Mouse (Mus musculus) liver, postnatal 0 days (tissue): ENCODE measurements around the gene Gm20765. TPM values are rescaled to one million over a fixed set of nuclear protein-coding genes. Genes with fewer than 3 reads are reported as not detected.

Source experiments
- ATAC-seq: fragments of 200-750 bp; cut with Nextera tagmentation; 2 replicates; pipeline ENCODE4 v1.8.0; 2017; ENCODE audit warnings: mild to moderate bottlenecking, moderate library complexity
- DNase-seq: peaks from one replicate; pipeline ENCODE4 v3.0.0-alpha.2; 2016
- H3K27ac ChIP-seq: fragments of 300-500 bp; sonication (generic); 2 replicates; pipeline ENCODE4 v1.5.1; 2014; ENCODE audit warnings: antibody characterized with exemption, moderate library complexity, mild to moderate bottlenecking, low read depth
- H3K27me3 ChIP-seq: fragments of 300-500 bp; sonication (generic); 2 replicates; pipeline ENCODE4 v1.6.1; 2014; ENCODE audit warnings: low read length, control low read depth, mixed read lengths; ENCODE audit not compliant: insufficient read depth
- H3K36me3 ChIP-seq: fragments of 300-500 bp; sonication (generic); replicated peaks from 2 replicates; pipeline ENCODE4 v1.6.1; 2014; ENCODE audit warnings: mild to moderate bottlenecking, control low read depth, low read length, moderate library complexity, mixed read lengths; ENCODE audit not compliant: insufficient read depth
- H3K4me1 ChIP-seq: fragments of 300-500 bp; sonication (generic); 2 replicates; pipeline ENCODE4 v1.6.1; 2014; ENCODE audit warnings: antibody characterized with exemption, mild to moderate bottlenecking, control low read depth; ENCODE audit not compliant: insufficient read depth
- H3K4me2 ChIP-seq: fragments of 300-500 bp; sonication (generic); 2 replicates; pipeline ENCODE4 v1.6.1; 2014; ENCODE audit warnings: low read depth, mild to moderate bottlenecking, low read length, moderate library complexity, mixed read lengths
- H3K4me3 ChIP-seq: fragments of 300-500 bp; sonication (generic); 2 replicates; pipeline ENCODE4 v1.5.1; 2014; ENCODE audit warnings: low read depth, low read length
- H3K9ac ChIP-seq: fragments of 300-500 bp; sonication (generic); replicated peaks from 2 replicates; pipeline ENCODE4 v1.6.1; 2014; ENCODE audit warnings: mild to moderate bottlenecking, moderate library complexity
- H3K9me3 ChIP-seq: fragments of 300-500 bp; sonication (generic); 2 replicates; pipeline ENCODE4 v1.6.1; 2016; ENCODE audit warnings: mild to moderate bottlenecking, control low read depth, low read length, mixed read lengths
- CTCF ChIP-seq: sonication (generic); IDR thresholded peaks from 2 replicates; pipeline ENCODE4 v1.5.1; 2016; ENCODE audit warnings: antibody characterized with exemption, low read depth
- EP300 ChIP-seq: IDR thresholded peaks from 2 replicates; pipeline ENCODE4 v1.6.1; 2016; ENCODE audit warnings: antibody characterized with exemption, low read depth, mild to moderate bottlenecking
- WGBS: fragments of 180-500 bp; shearing (Covaris S2); extraction: QIAGEN DNeasy Blood & Tissue Kit; methylation state at CpG from one replicate; pipeline ENCODE4 v1.1.7; 2014; ENCODE audit not compliant: insufficient replicate concordance; 5-methylcytosine and 5-hydroxymethylcytosine counted together
- polyA plus RNA-seq: library from polyadenylated mRNA; unstranded; fragments of >200 nt; fragmentation: Nextera tagmentation; extraction: Ambion mirVana; gene quantifications from 2 replicates; pipeline ENCODE4 v1.2.1, GENCODE M21; 2015

Gene Gm20765
- polyA plus RNA-seq, 1 experiment from 2014 or later, result not detected

- no peaks in the 10 kb centered on the region for H3K27me3 ChIP-seq
- WGBS, result 64% methylated on average over 1 of the region's 1 CpGs
- H3K9me3 ChIP-seq, result no peaks in the 10 kb centered on the region
- H3K4me3 ChIP-seq, result no peak overlapping the region
- no peak overlapping the region for H3K27ac ChIP-seq
- no peaks in the 10 kb centered on the region for H3K36me3 ChIP-seq
- H3K9ac ChIP-seq, result no peak overlapping the region
- TF ChIP-seq EP300, result no peak
- TF ChIP-seq CTCF, result no peak
- H3K4me1 ChIP-seq, result no peaks in the 10 kb centered on the region
- DNase-seq, result no peak
- H3K4me2 ChIP-seq, result no peak overlapping the region
- no peak for ATAC-seq
Observed at GRCm38 (mm10) chr10:104209655-104210054, 24.3 kb downstream of the Gm20765 start.

GRCm38 (mm10) chr10:104210268-104210990 lies 25.1 kb downstream of the Gm20765 start:
- 63% methylated on average over 3 of the region's 3 CpGs for WGBS
- Histone ChIP-seq H3K9me3 (no peaks in the 10 kb centered on the region), H3K4me3 (no peak overlapping the region), H3K27ac (no peak overlapping the region), H3K27me3 (no peaks in the 10 kb centered on the region), H3K4me1 (no peaks in the 10 kb centered on the region), H3K9ac (no peak overlapping the region), H3K36me3 (no peaks in the 10 kb centered on the region), H3K4me2 (no peak overlapping the region)
- no peak for DNase-seq
- no peak for ATAC-seq
- TF ChIP-seq EP300, result no peak
- no peak for TF ChIP-seq CTCF

GRCm38 (mm10) chr10:104214527-104214926 lies 29.2 kb downstream of the Gm20765 start:
- DNase-seq (no peak), ATAC-seq (no peak)
- H3K4me2 ChIP-seq, result no peak overlapping the region
- no peak overlapping the region for H3K27ac ChIP-seq
- no peaks in the 10 kb centered on the region for H3K9me3 ChIP-seq
- no peak overlapping the region for H3K4me3 ChIP-seq
- H3K27me3 ChIP-seq, result no peaks in the 10 kb centered on the region
- no peaks in the 10 kb centered on the region for H3K4me1 ChIP-seq
- TF ChIP-seq EP300, result no peak
- TF ChIP-seq CTCF, result no peak
- 79% methylated on average over 5 of the region's 5 CpGs for WGBS
- no peak overlapping the region for H3K9ac ChIP-seq
- no peaks in the 10 kb centered on the region for H3K36me3 ChIP-seq

GRCm38 (mm10) chr10:104220303-104221021 lies 35.1 kb downstream of the Gm20765 start:
- H3K4me3 ChIP-seq, result no peak overlapping the region
- H3K9me3 ChIP-seq, result no peaks in the 10 kb centered on the region
- H3K4me2 ChIP-seq, result no peak overlapping the region
- no peaks in the 10 kb centered on the region for H3K27me3 ChIP-seq
- DNase-seq, result no peak
- no peaks in the 10 kb centered on the region for H3K4me1 ChIP-seq
- no peak overlapping the region for H3K9ac ChIP-seq
- 72% methylated on average over 6 of the region's 6 CpGs for WGBS
- TF ChIP-seq EP300, result no peak
- no peak overlapping the region for H3K27ac ChIP-seq
- H3K36me3 ChIP-seq, result no peaks in the 10 kb centered on the region
- ATAC-seq, result no peak

Other genes starting within 250 kb of the Gm20765 start
- not detected in 2 replicates for gene Gm21293, start 42.5 kb upstream of the Gm20765 start, polyA plus RNA-seq
- gene Gm6763, start 34.0 kb upstream of the Gm20765 start, polyA plus RNA-seq, result not detected in 2 replicates
- gene Gm8764, start 25.5 kb upstream of the Gm20765 start, polyA plus RNA-seq, result not detected in 2 replicates
- gene Gm21304, start 17.0 kb upstream of the Gm20765 start, polyA plus RNA-seq, result not detected in 2 replicates
- not detected in 2 replicates for gene Gm21312, start 8.5 kb upstream of the Gm20765 start, polyA plus RNA-seq
- gene Gm4340, start 8.5 kb downstream of the Gm20765 start, polyA plus RNA-seq, result not detected in 2 replicates